Mouse (Mus musculus) urinary bladder, postnatal 14 days (tissue): Measurements from ENCODE around the gene Ccdc146.
"Not testable (repeated sequence)": the region's sequence is repeated elsewhere in the genome, so short reads cannot be mapped to it uniquely, and the experiment has no call there.

Experiments
- DNase-seq: peaks from one replicate; pipeline ENCODE4 v3.0.0; 2021; ENCODE audit warnings: low spot score

Ccdc146 gene

GRCm38 (mm10) chr5:21386432-21386831 is 38.0 kb downstream of the Ccdc146 start:
- no peak for DNase-seq

DNA sequence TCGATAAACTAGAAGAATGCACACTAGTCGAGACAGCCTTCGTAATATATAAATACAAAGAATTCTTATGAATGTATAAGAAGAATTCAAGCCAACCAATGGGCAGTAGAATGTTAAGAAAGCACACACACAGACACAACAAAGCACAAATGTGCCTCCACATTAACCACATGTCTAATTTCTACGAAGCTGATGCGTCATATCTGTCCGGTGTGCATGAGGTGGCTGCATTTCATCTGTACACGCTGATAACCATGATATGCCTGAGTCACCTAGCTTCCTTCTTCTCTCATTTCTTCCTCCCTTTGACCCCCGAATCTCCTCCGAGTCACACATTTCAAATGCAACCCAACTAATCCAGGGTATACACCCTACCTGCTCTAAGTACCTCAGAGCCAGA is 39.5 kb downstream of the Ccdc146 start:
- DNase-seq: no peak

DNA sequence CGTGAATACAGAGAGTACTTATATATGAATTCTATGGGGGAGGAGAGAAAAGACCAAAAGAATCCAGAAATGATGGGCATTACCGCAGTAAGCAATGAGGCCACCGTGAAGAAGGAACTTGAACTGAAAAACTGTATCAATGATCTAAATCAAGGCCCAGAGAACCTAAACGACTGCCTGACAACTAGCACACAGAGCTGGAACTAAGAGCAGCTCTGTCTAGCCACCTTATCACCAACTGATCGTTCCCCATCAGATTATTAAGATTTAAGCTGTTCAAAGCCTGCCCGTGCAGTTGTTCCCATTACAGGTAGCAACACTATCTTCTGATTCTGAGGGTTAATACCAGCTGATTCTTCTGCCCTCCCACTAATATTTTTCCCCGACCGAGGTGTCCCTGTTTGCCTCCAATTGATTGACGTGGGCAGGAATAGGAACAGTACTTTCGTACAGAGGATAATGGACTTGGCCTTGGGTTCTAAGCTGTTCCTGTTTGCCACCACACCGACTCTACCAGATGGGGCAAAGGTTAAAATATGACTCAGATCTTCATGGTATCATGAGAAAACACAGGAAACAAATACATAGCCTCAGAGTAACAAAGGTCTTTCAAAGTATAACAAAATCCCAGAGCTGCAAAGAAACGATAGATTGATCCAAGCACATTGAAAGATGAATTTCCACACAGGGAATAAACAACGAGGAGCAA is 40.1 kb downstream of the Ccdc146 start:
- DNase-seq: no peak

GRCm38 (mm10) chr5:21383392-21384251 is 40.9 kb downstream of the Ccdc146 start:
- peak; percentile 10 for DNase-seq

GRCm38 (mm10) chr5:21382678-21383077 is 41.8 kb downstream of the Ccdc146 start:
- no peak for DNase-seq

- peak; percentile 17 for DNase-seq
These were observed 42.5 kb downstream of the Ccdc146 start for GRCm38 (mm10) chr5:21381986-21382385.

DNA sequence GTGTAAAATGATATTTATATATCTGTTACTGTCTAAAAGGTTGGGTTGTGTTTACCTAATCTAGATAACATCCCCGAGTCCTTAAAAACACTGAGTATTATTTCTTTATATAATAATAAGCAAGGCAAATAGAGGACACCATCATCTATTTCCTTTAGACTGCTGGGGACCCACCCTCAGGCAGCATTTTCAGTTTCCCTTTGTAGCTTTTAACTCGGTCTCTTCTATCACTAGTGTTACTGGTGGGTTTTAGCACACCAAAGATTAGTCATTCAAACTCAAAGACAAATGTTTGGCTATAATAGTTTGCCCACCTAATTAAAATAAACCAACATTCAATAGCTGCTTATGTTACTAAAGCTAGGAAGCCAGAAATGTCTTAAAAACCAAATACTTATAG is 46.1 kb downstream of the Ccdc146 start:
- no peak for DNase-seq

DNA sequence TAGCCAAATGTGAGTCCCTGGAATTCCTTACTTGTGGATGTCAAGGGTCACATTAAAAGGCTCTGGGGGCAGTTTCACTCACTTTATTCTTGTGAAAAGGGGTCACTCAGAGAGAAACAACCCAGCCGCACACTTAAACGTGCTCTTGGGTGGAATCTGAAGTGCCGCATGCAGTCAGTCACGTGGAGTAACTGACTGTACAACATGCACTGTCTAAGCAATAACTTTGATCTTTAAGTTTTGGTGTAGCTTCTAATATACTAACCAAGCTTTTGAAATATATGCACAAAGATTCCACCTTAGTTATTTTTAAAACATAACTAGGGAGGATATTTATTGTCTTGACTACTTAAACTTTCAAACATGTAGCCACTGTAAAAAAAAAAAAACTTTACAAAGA is 47.5 kb downstream of the Ccdc146 start:
- DNase-seq: no peak

DNA sequence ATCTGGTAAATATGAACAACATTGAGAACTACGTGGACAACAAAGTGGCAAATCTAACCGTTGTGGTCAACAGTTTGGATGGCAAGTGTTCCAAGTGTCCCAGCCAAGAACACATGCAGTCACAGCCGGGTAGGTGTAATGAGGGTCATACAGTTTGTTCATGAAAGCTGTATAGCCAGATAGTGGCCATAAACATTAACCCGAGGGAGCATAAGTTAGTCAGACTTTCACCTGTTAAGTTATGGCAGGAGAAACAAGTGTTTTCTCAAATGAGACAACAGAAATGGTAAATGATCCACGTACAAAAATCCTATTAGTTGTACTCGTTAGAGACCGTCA is 51.3 kb downstream of the Ccdc146 start:
- no peak for DNase-seq

DNA sequence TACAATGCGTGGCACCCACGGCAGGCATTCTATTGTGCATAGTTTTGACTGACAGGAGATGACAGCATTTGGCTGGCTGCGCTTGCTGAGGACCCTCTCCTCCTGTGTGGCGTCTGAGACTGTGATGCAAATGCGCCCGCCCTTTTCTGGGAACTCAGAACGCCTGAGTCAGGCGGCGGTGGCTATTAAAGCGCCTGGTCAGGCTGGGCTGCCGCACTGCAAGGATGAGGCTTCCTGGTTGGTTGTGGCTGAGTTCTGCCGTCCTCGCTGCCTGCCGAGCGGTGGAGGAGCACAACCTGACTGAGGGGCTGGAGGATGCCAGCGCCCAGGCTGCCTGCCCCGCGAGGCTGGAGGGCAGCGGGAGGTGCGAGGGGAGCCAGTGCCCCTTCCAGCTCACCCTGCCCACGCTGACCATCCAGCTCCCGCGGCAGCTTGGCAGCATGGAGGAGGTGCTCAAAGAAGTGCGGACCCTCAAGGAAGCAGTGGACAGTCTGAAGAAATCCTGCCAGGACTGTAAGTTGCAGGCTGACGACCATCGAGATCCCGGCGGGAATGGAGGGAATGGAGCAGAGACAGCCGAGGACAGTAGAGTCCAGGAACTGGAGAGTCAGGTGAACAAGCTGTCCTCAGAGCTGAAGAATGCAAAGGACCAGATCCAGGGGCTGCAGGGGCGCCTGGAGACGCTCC is 51.8 kb downstream of the Ccdc146 start, which contains the start of gene Fgl2:
Gene Fgl2, plus strand, starts transcription at position 150 of the 687 bp plus-strand sequence.
- DNase-seq: peak; percentile 61

GRCm38 (mm10) chr5:21371920-21372319 is 52.6 kb downstream of the Ccdc146 start:
- no peak for DNase-seq

GRCm38 (mm10) chr5:21370218-21370947 is 54.1 kb downstream of the Ccdc146 start:
- DNase-seq: no peak

- no peak for DNase-seq
These were observed 57.0 kb downstream of the Ccdc146 start for GRCm38 (mm10) chr5:21367514-21367913.

DNA sequence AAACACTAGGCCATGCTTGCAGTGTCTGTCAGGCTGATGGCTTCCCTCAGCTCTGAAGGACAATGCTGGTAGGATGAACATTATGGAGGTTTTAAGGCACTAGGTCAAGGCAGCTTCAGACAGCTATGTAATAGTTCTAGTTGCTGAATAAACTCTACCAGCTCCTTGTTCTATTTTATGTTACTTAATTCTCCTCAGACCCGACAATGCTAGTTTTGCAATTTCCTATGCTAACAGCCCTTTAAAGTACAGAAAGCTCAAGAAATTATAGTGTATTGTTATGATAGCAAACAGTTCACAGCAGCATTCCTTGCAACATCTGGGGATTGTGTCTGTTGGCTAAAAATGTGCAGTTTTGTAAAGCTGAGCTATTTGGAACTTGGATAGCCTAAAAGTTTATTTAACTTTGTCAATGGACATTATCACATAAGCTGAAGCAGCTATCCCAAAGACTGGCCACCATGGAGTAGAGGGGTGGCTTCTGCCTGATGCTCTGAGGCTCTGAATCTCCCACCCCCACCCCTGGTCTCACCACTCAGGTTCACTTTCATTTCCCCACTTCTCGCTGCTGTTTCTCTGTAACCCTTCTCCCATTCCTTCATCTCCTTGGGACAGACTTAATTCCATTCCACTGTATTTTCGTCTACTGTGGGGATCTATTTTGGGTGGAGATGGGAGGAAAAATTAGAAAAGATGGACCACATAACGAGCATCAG is 58.0 kb downstream of the Ccdc146 start:
- DNase-seq: no peak

DNA sequence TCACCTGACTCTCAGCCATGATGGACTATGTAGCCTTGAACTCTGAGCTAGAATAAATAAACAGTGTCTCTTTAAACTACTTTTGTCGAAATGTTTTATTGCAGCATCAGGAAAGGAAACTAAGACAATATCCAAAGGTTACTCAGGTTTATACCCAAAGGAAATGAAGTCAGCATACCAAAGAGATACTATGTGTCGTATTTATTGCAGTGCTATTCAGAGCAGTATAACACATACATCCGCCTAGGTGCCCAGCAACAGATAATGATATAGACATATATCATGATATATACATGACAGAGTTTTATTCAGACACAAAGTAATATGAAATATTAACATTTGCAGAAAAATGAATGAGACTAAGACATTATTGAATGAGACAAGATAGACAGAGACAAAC is 61.1 kb downstream of the Ccdc146 start:
- no peak for DNase-seq

DNA sequence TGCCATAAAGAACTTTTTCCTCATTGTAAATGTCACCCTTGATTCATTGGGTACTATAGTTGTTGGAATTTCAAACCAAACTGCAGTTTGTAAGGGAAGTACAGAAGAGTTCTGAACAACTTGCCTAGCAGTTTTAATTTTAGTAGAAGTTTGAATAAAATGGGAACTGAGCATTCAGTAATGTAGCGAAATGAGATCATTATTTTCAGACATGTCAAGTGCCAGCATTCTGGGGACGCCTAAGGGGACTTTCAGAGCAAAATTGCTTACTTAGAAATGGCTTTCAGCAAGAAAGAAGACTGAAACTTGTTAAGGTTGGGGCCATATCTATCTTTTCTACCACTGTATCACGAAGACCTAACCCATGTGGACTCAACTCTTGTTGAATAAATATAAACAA is 65.8 kb downstream of the Ccdc146 start:
- no peak for DNase-seq

GRCm38 (mm10) chr5:21351678-21352077 is 72.8 kb downstream of the Ccdc146 start:
- no peak for DNase-seq

GRCm38 (mm10) chr5:21348366-21348765 is 76.1 kb downstream of the Ccdc146 start:
- DNase-seq: peak; percentile 32

DNA sequence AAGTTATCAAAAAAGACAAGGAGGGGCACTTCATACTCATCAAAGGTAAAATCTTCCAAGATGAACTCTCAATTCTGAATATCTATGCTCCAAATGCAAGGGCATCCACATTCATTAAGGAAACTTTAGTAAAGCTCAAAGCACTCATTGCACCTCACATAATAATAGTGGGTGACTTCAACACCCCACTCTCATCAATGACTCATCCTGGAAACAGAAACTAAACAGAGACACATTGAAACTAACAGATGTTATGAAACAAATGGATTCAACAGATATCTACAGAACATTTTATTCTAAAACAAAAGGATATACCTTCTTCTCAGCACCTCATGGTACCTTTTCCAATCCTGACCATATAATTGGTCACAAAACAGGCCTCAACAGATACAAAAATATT is 82.2 kb downstream of the Ccdc146 start:
- not testable (repeated sequence) for DNase-seq

GRCm38 (mm10) chr5:21332119-21332518 is 92.4 kb downstream of the Ccdc146 start:
- no peak for DNase-seq

DNA sequence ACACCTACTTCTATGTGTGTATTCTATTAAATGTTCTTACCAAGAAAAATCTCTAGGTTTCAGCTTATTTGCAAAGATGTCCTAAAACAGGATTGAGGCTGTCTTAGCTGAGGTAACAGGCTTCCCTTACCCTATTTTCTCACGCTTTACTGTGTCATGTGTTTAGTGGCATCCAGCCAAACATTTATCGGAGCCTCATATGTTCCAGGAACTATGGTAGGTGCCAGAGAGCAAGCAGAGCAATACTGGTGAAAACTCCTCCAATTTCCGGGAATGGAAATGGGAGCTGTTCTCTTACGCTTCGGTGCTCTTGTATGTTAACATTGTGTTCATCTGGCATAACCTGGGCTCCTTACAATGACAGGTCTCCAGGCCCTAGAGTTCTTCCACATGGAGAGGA is 92.8 kb downstream of the Ccdc146 start:
- peak; percentile 20 for DNase-seq
